Mouse (Mus musculus) lung, adult 2 months (tissue): ENCODE results near the gene Ddr2.

Source experiments
- CTCF ChIP-seq: fragments of 200-500 bp; IDR thresholded peaks from 2 replicates; pipeline ENCODE4 v1.5.1; 2011; ENCODE audit warnings: mild to moderate bottlenecking, low read length, control low read depth; ENCODE audit not compliant: insufficient read depth
- POLR2A ChIP-seq: fragments of 200-500 bp; IDR thresholded peaks from 2 replicates; pipeline ENCODE4 v1.6.1; 2011; ENCODE audit warnings: low read depth, mild to moderate bottlenecking, control low read depth, low read length, borderline replicate concordance; ENCODE audit errors: extremely low read depth

GRCm38 (mm10) chr1:169968792-169969515, 141.6 kb downstream of the Ddr2 start, which contains the start of gene Hsd17b7:
- TF ChIP-seq CTCF (no peak), POLR2A (peak; percentile 78; the same call in 1 of the 2 replicates)
